Mouse (Mus musculus): ENCODE measurements around the gene Srf. TPM values are rescaled to one million over a fixed set of nuclear protein-coding genes. Genes with fewer than 3 reads are reported as not detected.
A peak's percentile ranks its signal among the peaks of the same experiment; 100 is the strongest.

Gene Srf
- 2.3 and 3.8 TPM in 2 replicates for polyA plus RNA-seq (2021; fragmentation: Nextera tagmentation)
- long read RNA-seq, experiment 1, partial matches to known transcripts, result 1 of 3 reads
- long read RNA-seq, experiment 1, other reads (novel, unspliced or antisense), result 2 of 3 reads
- long read RNA-seq, experiment 2, partial matches to known transcripts, result 2 of 7 reads
- long read RNA-seq, experiment 2, other reads (novel, unspliced or antisense), result 3 of 7 reads

GRCm38 (mm10) chr17:46555673-46556583 is at the start of gene Srf:
Gene Srf (minus strand): TSS chr17:46556175.

DNA sequence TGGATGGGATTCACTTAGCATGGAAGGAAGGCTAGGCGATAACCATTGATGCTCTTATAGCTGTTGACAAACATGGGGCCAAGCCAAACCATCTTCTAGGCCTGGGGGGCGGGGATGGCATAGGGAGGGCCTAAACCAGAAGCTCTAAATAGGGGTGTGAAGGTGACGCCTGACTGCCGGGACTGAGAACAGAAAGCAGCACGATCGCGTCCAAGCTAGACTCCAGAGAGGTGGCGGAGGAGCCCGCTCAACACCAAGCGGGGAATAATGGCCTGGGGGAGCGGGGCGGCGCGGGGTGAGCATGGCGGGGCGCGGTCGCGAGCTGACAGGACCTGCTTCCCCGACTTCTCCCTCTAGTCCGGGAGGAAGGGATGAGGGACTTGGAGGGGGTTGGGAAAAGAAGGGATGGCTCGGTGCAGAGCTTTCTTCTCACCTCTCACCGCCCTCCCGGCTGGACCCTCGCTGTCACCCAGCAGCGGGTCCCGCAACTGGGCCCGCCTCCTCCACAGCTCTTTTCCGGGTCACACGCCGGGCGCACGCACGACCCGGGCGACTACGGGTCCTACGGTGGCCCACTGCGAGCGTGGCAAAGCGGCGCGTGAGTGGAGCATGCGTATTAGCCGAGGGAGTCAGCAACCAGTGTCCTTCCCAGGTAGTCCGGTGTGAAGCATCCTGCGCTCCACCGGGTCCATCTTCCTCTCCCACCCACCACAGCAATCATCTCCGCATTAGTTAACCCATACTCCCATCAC is 10.0 kb downstream of the Srf start, which contains the start of gene Cul9:
Cul9 (minus strand) TSS at position 576 of the 752 bp plus-strand sequence.

Small RNA genes lying within 50 kb of the gene (microRNA-seq; reads per million reads assigned to microRNA genes)
- gene Mir6976, result 4.1 reads per million, percentile 15 among the genes with 10 or more reads in this experiment

Other genes starting within 250 kb of the Srf start
- 2.7 and 3.1 TPM in 2 replicates for gene Abcc10, start 227.8 kb downstream of the Srf start, polyA plus RNA-seq (2021; fragmentation: Nextera tagmentation)
- 2.5 and 3.3 TPM in 2 replicates for gene Zfp318, start 172.4 kb downstream of the Srf start, polyA plus RNA-seq (2021; fragmentation: Nextera tagmentation)
- gene Crip3, start 127.2 kb downstream of the Srf start, polyA plus RNA-seq (2021; fragmentation: Nextera tagmentation), result 0.18 TPM in 1 of 2 replicates, not detected in the other
- 0.26 TPM in 1 of 2 replicates, not detected in the other for gene Slc22a7, start 117.7 kb downstream of the Srf start, polyA plus RNA-seq (2021; fragmentation: Nextera tagmentation)
- gene Ttbk1, start 68.5 kb downstream of the Srf start, polyA plus RNA-seq (2021; fragmentation: Nextera tagmentation), result 4.3 and 5.1 TPM in 2 replicates
- 11.5 and 12.2 TPM in 2 replicates for gene Dnph1, start 59.5 kb downstream of the Srf start, polyA plus RNA-seq (2021; fragmentation: Nextera tagmentation)
- gene Cul9, start 9.8 kb downstream of the Srf start, polyA plus RNA-seq (2021; fragmentation: Nextera tagmentation), result 22.6 and 27.2 TPM in 2 replicates
- 1.2 and 1.3 TPM in 2 replicates for gene Ptk7, start 73.3 kb upstream of the Srf start, polyA plus RNA-seq (2021; fragmentation: Nextera tagmentation)
- gene Klc4, start 89.8 kb upstream of the Srf start, polyA plus RNA-seq (2021; fragmentation: Nextera tagmentation), result 10.7 and 11.1 TPM in 2 replicates
- 103 and 112 TPM in 2 replicates for gene Mrpl2, start 90.1 kb upstream of the Srf start, polyA plus RNA-seq (2021; fragmentation: Nextera tagmentation)
- gene Cul7, start 94.2 kb upstream of the Srf start, polyA plus RNA-seq (2021; fragmentation: Nextera tagmentation), result 4.0 and 4.1 TPM in 2 replicates
- gene Rrp36, start 118.2 kb upstream of the Srf start, polyA plus RNA-seq (2021; fragmentation: Nextera tagmentation), result 20.0 and 20.9 TPM in 2 replicates
- 233 and 236 TPM in 2 replicates for gene Mea1, start 122.6 kb upstream of the Srf start, polyA plus RNA-seq (2021; fragmentation: Nextera tagmentation)
- 163 and 190 TPM in 2 replicates for gene Klhdc3, start 124.7 kb upstream of the Srf start, polyA plus RNA-seq (2021; fragmentation: Nextera tagmentation)
- 46.1 and 49.2 TPM in 2 replicates for gene Ppp2r5d, start 148.9 kb upstream of the Srf start, polyA plus RNA-seq (2021; fragmentation: Nextera tagmentation)
- 9.6 and 12.9 TPM in 2 replicates for gene Pex6, start 155.3 kb upstream of the Srf start, polyA plus RNA-seq (2021; fragmentation: Nextera tagmentation)
- gene Gnmt, start 173.0 kb upstream of the Srf start, polyA plus RNA-seq (2021; fragmentation: Nextera tagmentation), result 0.41 and 2.7 TPM in 2 replicates
- 95.5 and 101 TPM in 2 replicates for gene Cnpy3, start 196.0 kb upstream of the Srf start, polyA plus RNA-seq (2021; fragmentation: Nextera tagmentation)
- gene Ptcra, start 207.5 kb upstream of the Srf start, polyA plus RNA-seq (2021; fragmentation: Nextera tagmentation), result 0.51 and 0.64 TPM in 2 replicates
- 22.2 and 31.2 TPM in 2 replicates for gene 2310039H08Rik, start 216.5 kb upstream of the Srf start, polyA plus RNA-seq (2021; fragmentation: Nextera tagmentation)
- gene Rpl7l1, start 226.5 kb upstream of the Srf start, polyA plus RNA-seq (2021; fragmentation: Nextera tagmentation), result 34.1 and 40.3 TPM in 2 replicates

Measured in layer of hippocampus, adult 6 months (tissue).